30 mouse cellular contexts compared by ENCODE assay signal in the genomic region with DNA sequence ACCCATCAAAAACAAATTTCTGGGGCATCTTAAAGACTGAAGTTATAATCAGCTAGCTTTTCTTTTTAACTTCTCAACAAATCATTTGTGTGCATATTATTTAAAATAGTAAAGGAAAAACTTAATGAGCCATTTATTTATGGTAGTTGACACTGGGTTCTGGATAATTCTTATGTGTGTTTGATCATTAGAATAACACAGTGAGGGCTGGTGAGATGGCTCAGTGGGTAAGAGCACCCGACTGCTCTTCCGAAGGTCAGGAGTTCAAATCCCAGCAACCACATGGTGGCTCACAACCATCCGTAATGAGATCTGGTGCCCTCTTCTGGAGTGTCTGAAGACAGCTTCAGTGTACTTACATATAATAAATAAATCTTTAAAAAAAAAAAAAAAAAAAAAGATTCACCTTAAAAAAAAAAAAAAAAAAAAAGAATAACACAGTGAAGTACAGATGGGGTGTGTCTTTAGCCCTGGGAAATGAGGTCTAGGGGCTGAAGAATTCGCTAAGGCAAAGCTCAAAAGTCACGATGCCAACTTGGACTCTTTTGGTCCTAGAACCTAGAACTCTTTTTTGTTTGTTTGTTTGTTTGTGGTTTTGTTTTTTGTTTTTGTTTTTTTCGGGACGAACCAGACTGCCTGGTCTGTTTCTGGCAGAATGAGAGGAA. TPM values are rescaled to one million over a fixed set of nuclear protein-coding genes. Genes with fewer than 3 reads are reported as not detected.
DNase-seq lines count a peak whose midpoint lies in the region; ATAC-seq and TF ChIP-seq lines count a peak whose summit lies in the region.
"Not testable (repeated sequence)": the region's sequence is repeated elsewhere in the genome, so short reads cannot be mapped to it uniquely, and the experiment has no call there.
"Had no signal": no experiment of that assay in that cellular context is flagged by ENCODE, and none has a peak within 500 bp of the region (broad histone marks: within the 10 kb centered on the region; RNA-seq: fewer than 3 reads in every experiment).

No protein-coding gene starts in this region.

- TF ChIP-seq EP300 in CH12.LX (IDR thresholded peaks at IDR 0.05; ENCODE audit: low read length); liver, postnatal 0 days (IDR thresholded peaks at IDR 0.05; ENCODE audit: low read depth): not testable (repeated sequence)

- dilution Hi-C loops in CH12.LX (cut with MboI; ENCODE audit: extremely low pct_ligation_motif_present, extremely low pct_unique_long_range_greater_than_20kb, low sequenced_read_pairs): not testable (repeated sequence)

- H3K9ac ChIP-seq in CH12.LX (ENCODE audit: insufficient read depth, low read depth): peak overlapping the region; percentile 53; the same call in 1 of the 2 replicates
- peak overlapping the region; percentile 72; the same call in 1 of the 2 replicates for H3K9ac ChIP-seq in ES-E14 (ENCODE audit: insufficient read depth, low read depth, low read length, poor library complexity, severe bottlenecking)
- H3K9ac ChIP-seq in heart, embryonic 13.5 days; intestine, embryonic 16.5 days (ENCODE audit: low read depth, low read length); liver, postnatal 0 days (replicated peaks): not testable (repeated sequence)
- H3K9ac ChIP-seq in liver, embryonic 13.5 days: peak overlapping the region; percentile 86

- not testable (repeated sequence) for ATAC-seq in heart, embryonic 13.5 days (ENCODE audit: extremely low read depth, insufficient number of reproducible peaks, low FRiP score, low TSS enrichment); intestine, embryonic 16.5 days; liver, embryonic 13.5 days (ENCODE audit: low read depth); liver, postnatal 0 days

- not testable (repeated sequence) for H3K9me3 ChIP-seq in CH12.LX (replicated peaks; ENCODE audit: low read length); ES-E14 (ENCODE audit: control insufficient read depth, insufficient read depth, low read depth, low read length); erythroblast, embryonic 14.5 days (ENCODE audit: control insufficient read depth, low read length); heart, embryonic 13.5 days; intestine, embryonic 16.5 days (ENCODE audit: control insufficient read depth, low read length); liver, embryonic 13.5 days (replicated peaks); liver, postnatal 0 days (ENCODE audit: low read length)

- TF ChIP-seq RAD21 in CH12.LX (IDR thresholded peaks at IDR 0.05; ENCODE audit: low read depth, low read length): not testable (repeated sequence)

- H3K4me2 ChIP-seq in CH12.LX (ENCODE audit: insufficient read depth, low read depth, poor library complexity, severe bottlenecking): peak overlapping the region; percentile 90
- H3K4me2 ChIP-seq in heart, embryonic 13.5 days: 0 out of 2 replicates have a peak overlapping the region, but pooled peaks have one; percentile 86
- H3K4me2 ChIP-seq in intestine, embryonic 16.5 days (ENCODE audit: low read depth, low read length): peak overlapping the region; percentile 80; the same call in 1 of the 2 replicates
- peak overlapping the region; percentile 85 for H3K4me2 ChIP-seq in liver, embryonic 13.5 days
- peak overlapping the region; percentile 79; the same call in 1 of the 2 replicates for H3K4me2 ChIP-seq in liver, postnatal 0 days (ENCODE audit: low read depth, low read length)

- H3K27me3 ChIP-seq in CH12.LX (replicated peaks); erythroblast, embryonic 14.5 days (ENCODE audit: control insufficient read depth); heart, embryonic 13.5 days (replicated peaks); intestine, embryonic 16.5 days (replicated peaks; ENCODE audit: control insufficient read depth, insufficient read depth, low read length); liver, embryonic 13.5 days; liver, postnatal 0 days (ENCODE audit: insufficient read depth, low read length): not testable (repeated sequence)

- 84% methylated on average over 7 of the region's 7 CpGs for WGBS in heart, embryonic 13.5 days
- 89% methylated on average over 7 of the region's 7 CpGs for WGBS in intestine, embryonic 16.5 days
- 79% methylated on average over 7 of the region's 7 CpGs for WGBS in liver, embryonic 13.5 days (ENCODE audit: insufficient replicate concordance)
- WGBS in liver, postnatal 0 days (ENCODE audit: insufficient replicate concordance): 81% methylated on average over 7 of the region's 7 CpGs

- H3K4me3 ChIP-seq in CH12.LX (replicated peaks in 1 of 3; ENCODE audit: low read depth in 2 of 3, low read length in 2 of 3, poor library complexity in 1 of 3): peak overlapping the region; percentile 54 to 84 (median 73)
- peak overlapping the region in 1 of 2 experiments; percentile 95; a peak in 1 of 4 replicates for H3K4me3 ChIP-seq in ES-E14 (ENCODE audit: insufficient read depth in 1 of 2, low read depth in 1 of 2, low read length in 2 of 2, poor library complexity in 1 of 2, severe bottlenecking in 1 of 2)
- peak overlapping the region; percentile 95 for H3K4me3 ChIP-seq in erythroblast, embryonic 14.5 days (replicated peaks)
- 0 out of 2 replicates have a peak overlapping the region, but pooled peaks have one; percentile 75 for H3K4me3 ChIP-seq in heart, embryonic 13.5 days
- H3K4me3 ChIP-seq in intestine, embryonic 16.5 days (ENCODE audit: low read length); layer of hippocampus, adult 2 months; liver, postnatal 0 days (ENCODE audit: low read depth, low read length): not testable (repeated sequence)
- H3K4me3 ChIP-seq in liver, embryonic 13.5 days (replicated peaks): peak overlapping the region; percentile 77; the same call in 1 of the 2 replicates

- peaks cover 0 to 35% of the 10 kb centered on the region in 2 experiments; a peak in 2 of 4 replicates for H3K4me1 ChIP-seq in CH12.LX (ENCODE audit: control insufficient read depth in 1 of 2, insufficient read depth in 2 of 2)
- H3K4me1 ChIP-seq in ES-E14 (ENCODE audit: control insufficient read depth in 2 of 2, insufficient read depth in 2 of 2, low read length in 2 of 2, poor library complexity in 1 of 2); intestine, embryonic 16.5 days (ENCODE audit: control insufficient read depth, insufficient read depth, low read length): not testable (repeated sequence)
- H3K4me1 ChIP-seq in erythroblast, embryonic 14.5 days (ENCODE audit: control insufficient read depth): peaks cover 39% of the 10 kb centered on the region
- H3K4me1 ChIP-seq in heart, embryonic 13.5 days: peaks cover 33% of the 10 kb centered on the region
- peaks cover 40% of the 10 kb centered on the region for H3K4me1 ChIP-seq in liver, embryonic 13.5 days (replicated peaks)
- H3K4me1 ChIP-seq in liver, postnatal 0 days (ENCODE audit: insufficient read depth): peaks cover 21% of the 10 kb centered on the region

- TF ChIP-seq CTCF in CH12.LX (conservative IDR thresholded peaks at IDR 0.05 in 1 of 2, IDR thresholded peaks at IDR 0.05 in 1 of 2; ENCODE audit: low read depth in 2 of 2, low read length in 2 of 2): peak in 1 of 2 experiments; percentile 23; a peak in 1 of 4 replicates
- TF ChIP-seq CTCF in layer of hippocampus, adult 2 months (conservative IDR thresholded peaks at IDR 0.05): 0 out of 2 replicates have a peak, but pooled peaks have one; percentile 14
- TF ChIP-seq CTCF in liver, postnatal 0 days (IDR thresholded peaks at IDR 0.05; ENCODE audit: low read depth): not testable (repeated sequence)

- peaks cover 27% of the 10 kb centered on the region for H3K79me2 ChIP-seq in CH12.LX (replicated peaks; ENCODE audit: control insufficient read depth, extremely low read depth, insufficient read depth, poor library complexity, severe bottlenecking)

- not testable (repeated sequence) for H3K27ac ChIP-seq in CH12.LX (ENCODE audit: insufficient read depth, low read depth); heart, embryonic 13.5 days (replicated peaks); intestine, embryonic 16.5 days (ENCODE audit: low read length); layer of hippocampus, adult 2 months
- H3K27ac ChIP-seq in ES-E14 (ENCODE audit: insufficient read depth, low read depth, low read length, poor library complexity, severe bottlenecking): peak overlapping the region; percentile 10; the same call in 1 of the 2 replicates
- 0 out of 2 replicates have a peak overlapping the region, but pooled peaks have one; percentile 95 for H3K27ac ChIP-seq in liver, embryonic 13.5 days
- 0 out of 2 replicates have a peak overlapping the region, but pooled peaks have one; percentile 93 for H3K27ac ChIP-seq in liver, postnatal 0 days (ENCODE audit: low read depth)

- H3K36me3 ChIP-seq in CH12.LX (replicated peaks in 1 of 2; ENCODE audit: control insufficient read depth in 1 of 2, insufficient read depth in 1 of 2, low read length in 1 of 2) (peaks cover 17 to 46% of the 10 kb centered on the region in 2 experiments), ES-E14 (ENCODE audit: control insufficient read depth, insufficient read depth, low read length, poor library complexity, severe bottlenecking) (peaks cover 25% of the 10 kb centered on the region)
- H3K36me3 ChIP-seq in erythroblast, embryonic 14.5 days (ENCODE audit: control insufficient read depth): peaks cover 41% of the 10 kb centered on the region
- peaks cover 17% of the 10 kb centered on the region for H3K36me3 ChIP-seq in heart, embryonic 13.5 days
- H3K36me3 ChIP-seq in intestine, embryonic 16.5 days (ENCODE audit: control insufficient read depth, insufficient read depth, low read length); liver, postnatal 0 days (replicated peaks; ENCODE audit: insufficient read depth, low read length): not testable (repeated sequence)
- H3K36me3 ChIP-seq in liver, embryonic 13.5 days: peaks cover 26% of the 10 kb centered on the region

- DNase-seq in CH12.LX (ENCODE audit: extremely low read depth); ES-E14 (ENCODE audit: low read depth, low spot score); layer of hippocampus, adult 2 months (ENCODE audit: low spot score in 2 of 2); liver, embryonic 13.5 days; liver, postnatal 0 days: not testable (repeated sequence)

- not testable (repeated sequence) for TF ChIP-seq POLR2A in CH12.LX (IDR thresholded peaks at IDR 0.05; ENCODE audit: low read depth, low read length)

- in situ Hi-C loops in CH12.LX (cut with MboI; ENCODE audit: low pct_ligation_motif_present, low pct_unique_long_range_greater_than_20kb, low sequenced_read_pairs): loop anchor here (5.0 to 10.0 kb wide), 2 partner anchors 295 to 433 kb away; no protein-coding TSS in a partner anchor
- in situ Hi-C loops in ES-E14 (cut with MboI; ENCODE audit: low sequenced_read_pairs in 2 of 2, unreplicated experiment in 2 of 2): not testable (repeated sequence)

RNA-seq across cellular contexts. Expression of gene Dph3, which starts 2.2 kb away (rescaled TPM):
- total RNA-seq in CH12.LX (2012; rRNA removed) (75.7 and 84.1 TPM in 2 replicates), CH12.LX (2014; rRNA removed) (125 and 137 TPM in 2 replicates), ES-E14 (2012; rRNA removed) (52.4 and 75.8 TPM in 2 replicates)
- polyA plus RNA-seq in CH12.LX (2012; ENCODE audit: insufficient read length, low read depth): 92.9 and 94.2 TPM in 2 replicates
- 4.4 and 8.2 TPM in 2 replicates for polyA plus RNA-seq in erythroblast, embryonic 14.5 days (2012)
- polyA plus RNA-seq in heart, embryonic 13.5 days (2015; fragmentation: Nextera tagmentation; extraction: Ambion mirVana): 76.6 and 96.8 TPM in 2 replicates
- 91.4 and 104 TPM in 2 replicates for polyA plus RNA-seq in intestine, embryonic 16.5 days (2015; fragmentation: Nextera tagmentation; extraction: Ambion mirVana)
- 10 to 100 TPM; 31.8 to 35.9 TPM for total RNA-seq in layer of hippocampus, adult 2 months (2021)
- polyA plus RNA-seq in liver, embryonic 13.5 days (2015; fragmentation: Nextera tagmentation; extraction: Ambion mirVana): 106 and 110 TPM in 2 replicates
- polyA plus RNA-seq in liver, postnatal 0 days (2015; fragmentation: Nextera tagmentation; extraction: Ambion mirVana): 55.9 and 58.1 TPM in 2 replicates

RNA-seq across cellular contexts. Expression of gene Oxnad1, which starts 2.5 kb away (rescaled TPM):
- 44.5 and 47.6 TPM in 2 replicates for total RNA-seq in CH12.LX (2012; rRNA removed)
- total RNA-seq in CH12.LX (2014; rRNA removed): 109 and 111 TPM in 2 replicates
- polyA plus RNA-seq in CH12.LX (2012; ENCODE audit: insufficient read length, low read depth): 64.5 and 77.7 TPM in 2 replicates
- 44.0 and 45.7 TPM in 2 replicates for total RNA-seq in ES-E14 (2012; rRNA removed)
- polyA plus RNA-seq in erythroblast, embryonic 14.5 days (2012): 0.84 and 0.94 TPM in 2 replicates
- polyA plus RNA-seq in heart, embryonic 13.5 days (2015; fragmentation: Nextera tagmentation; extraction: Ambion mirVana): 31.9 and 38.8 TPM in 2 replicates
- 30.5 and 41.1 TPM in 2 replicates for polyA plus RNA-seq in intestine, embryonic 16.5 days (2015; fragmentation: Nextera tagmentation; extraction: Ambion mirVana)
- 10 to 100 TPM; 11.5 to 16.4 TPM for total RNA-seq in layer of hippocampus, adult 2 months (2021)
- 23.4 and 24.1 TPM in 2 replicates for polyA plus RNA-seq in liver, embryonic 13.5 days (2015; fragmentation: Nextera tagmentation; extraction: Ambion mirVana)
- polyA plus RNA-seq in liver, postnatal 0 days (2015; fragmentation: Nextera tagmentation; extraction: Ambion mirVana): 13.5 and 14.3 TPM in 2 replicates

RNA-seq across cellular contexts. Expression of gene Msmb, which starts 54.1 kb away (rescaled TPM):
- total RNA-seq in CH12.LX (2012; rRNA removed) (not detected in 2 replicates), CH12.LX (2014; rRNA removed) (not detected in 2 replicates), ES-E14 (2012; rRNA removed) (not detected in 2 replicates)
- not detected in 2 replicates for polyA plus RNA-seq in CH12.LX (2012; ENCODE audit: insufficient read length, low read depth)
- not detected in 2 replicates for polyA plus RNA-seq in erythroblast, embryonic 14.5 days (2012)
- polyA plus RNA-seq in heart, embryonic 13.5 days (2015; fragmentation: Nextera tagmentation; extraction: Ambion mirVana): not detected in 2 replicates
- polyA plus RNA-seq in intestine, embryonic 16.5 days (2015; fragmentation: Nextera tagmentation; extraction: Ambion mirVana): not detected in 2 replicates
- total RNA-seq in layer of hippocampus, adult 2 months (2021): not detected
- polyA plus RNA-seq in liver, embryonic 13.5 days (2015; fragmentation: Nextera tagmentation; extraction: Ambion mirVana): 0.33 and 0.45 TPM in 2 replicates
- polyA plus RNA-seq in liver, postnatal 0 days (2015; fragmentation: Nextera tagmentation; extraction: Ambion mirVana): 0.22 and 0.44 TPM in 2 replicates
- total RNA-seq: adrenal gland, adult 2 months; adrenal gland, postnatal 14 days; adrenal gland, postnatal 4 days; common myeloid progenitor, adult 5-6 weeks; gastrocnemius, adult 8-10 months; gastrocnemius, postnatal 25 days; heart, adult 18-20 months; heart, postnatal 25 days; hematopoietic stem cell, adult 5-6 weeks had no signal
- polyA plus RNA-seq: adrenal gland, adult 2 months; C2C12; CD4-positive, CD25-positive, alpha-beta regulatory T cell, adult 4 months; cerebellum, adult 2 months; embryonic facial prominence, embryonic 12.5 days; embryonic facial prominence, embryonic 15.5 days; forebrain, embryonic 12.5 days; forebrain, embryonic 15.5 days; gonadal fat pad, adult 2 months; heart, embryonic 10.5 days; heart, postnatal 0 days; hindbrain, embryonic 12.5 days; hindbrain, embryonic 15.5 days; intestine, embryonic 14.5 days had no signal

RNA-seq across cellular contexts. Expression of gene Galnt15, which starts 58.9 kb away (rescaled TPM):
- total RNA-seq in CH12.LX (2012; rRNA removed): not detected in 2 replicates
- not detected in 2 replicates for total RNA-seq in CH12.LX (2014; rRNA removed)
- polyA plus RNA-seq in CH12.LX (2012; ENCODE audit: insufficient read length, low read depth): not detected in 2 replicates
- 0.05 TPM in 1 of 2 replicates, not detected in the other for total RNA-seq in ES-E14 (2012; rRNA removed)
- polyA plus RNA-seq in erythroblast, embryonic 14.5 days (2012): not detected in 2 replicates
- polyA plus RNA-seq in heart, embryonic 13.5 days (2015; fragmentation: Nextera tagmentation; extraction: Ambion mirVana): 0.23 and 0.24 TPM in 2 replicates
- 0.02 and 0.05 TPM in 2 replicates for polyA plus RNA-seq in intestine, embryonic 16.5 days (2015; fragmentation: Nextera tagmentation; extraction: Ambion mirVana)
- total RNA-seq in layer of hippocampus, adult 2 months (2021): 1 to 10 TPM; 2.3 to 2.4 TPM
- not detected in 2 replicates for polyA plus RNA-seq in liver, embryonic 13.5 days (2015; fragmentation: Nextera tagmentation; extraction: Ambion mirVana)
- polyA plus RNA-seq in liver, postnatal 0 days (2015; fragmentation: Nextera tagmentation; extraction: Ambion mirVana): 0.05 TPM in 2 replicates
- total RNA-seq: common myeloid progenitor, adult 5-6 weeks; hematopoietic stem cell, adult 5-6 weeks had no signal
- polyA plus RNA-seq: CD4-positive, CD25-positive, alpha-beta regulatory T cell, adult 4 months had no signal
